Mouse (Mus musculus) heart, postnatal 4 days (tissue): ENCODE data around the gene Lypd3. TPM values are rescaled to one million over a fixed set of nuclear protein-coding genes. Genes with fewer than 3 reads are reported as not detected.
"Not testable (repeated sequence)": the region's sequence is repeated elsewhere in the genome, so short reads cannot be mapped to it uniquely, and the experiment has no call there.

Experiments used
- DNase-seq: peaks from one replicate; pipeline ENCODE4 v3.0.0; 2021
- total RNA-seq, 2 experiments: library from RNA; stranded (reverse); gene quantifications; 2 replicates each; pipeline ENCODE4 v1.2.3; 2021

Gene Lypd3
- total RNA-seq, 2 experiments from 2014 or later, result not detected

- no peak for DNase-seq
These were observed 28.6 kb downstream of the Lypd3 start for GRCm38 (mm10) chr7:24664959-24665358.

- no peak for DNase-seq
These were observed 35.6 kb downstream of the Lypd3 start for GRCm38 (mm10) chr7:24671944-24672439.

- DNase-seq, result no peak
These were observed 40.2 kb downstream of the Lypd3 start, which contains the start of gene Tex101 for GRCm38 (mm10) chr7:24676575-24676974. Tex101 (minus strand) TSS chr7:24676675.

- not testable (repeated sequence) for DNase-seq
These were observed 47.8 kb downstream of the Lypd3 start for GRCm38 (mm10) chr7:24684121-24684520.

GRCm38 (mm10) chr7:24687519-24687918, 51.2 kb downstream of the Lypd3 start:
- DNase-seq, result not testable (repeated sequence)

Other genes with a start within 250 kb of the Lypd3 start
- 10 to 100 TPM; 15.0 to 15.5 TPM for gene Smg9, start 236.9 kb upstream of the Lypd3 start, total RNA-seq
- not detected for gene Irgc1, start 184.3 kb upstream of the Lypd3 start, total RNA-seq
- 10 to 100 TPM in 1 of 2 experiments, 1 to 10 TPM in 1; 6.4 to 10.4 TPM for gene Plaur, start 174.1 kb upstream of the Lypd3 start, total RNA-seq
- gene Cadm4, start 154.5 kb upstream of the Lypd3 start, total RNA-seq, result 10 to 100 TPM; 11.9 to 12.5 TPM
- gene Zfp428, start 129.5 kb upstream of the Lypd3 start, total RNA-seq, result 10 to 100 TPM; 17.3 to 18.5 TPM
- not detected for gene AC161166.1, start 124.1 kb upstream of the Lypd3 start, total RNA-seq
- 10 to 100 TPM; 16.7 to 17.2 TPM for gene Irgq, start 105.9 kb upstream of the Lypd3 start, total RNA-seq
- gene Pinlyp, start 90.4 kb upstream of the Lypd3 start, total RNA-seq, result not detected
- gene Xrcc1, start 90.3 kb upstream of the Lypd3 start, total RNA-seq, result 10 to 100 TPM; 42.0 to 43.9 TPM
- gene Ethe1, start 49.0 kb upstream of the Lypd3 start, total RNA-seq, result 10 to 100 TPM; 15.9 to 16.9 TPM
- gene Zfp575, start 48.9 kb upstream of the Lypd3 start, total RNA-seq, result under 1 TPM; 0.27 to 0.33 TPM
- under 1 TPM; 0.57 to 0.61 TPM for gene Phldb3, start 25.8 kb upstream of the Lypd3 start, total RNA-seq
- gene Tex101, start 40.1 kb downstream of the Lypd3 start, total RNA-seq, result not detected
- gene BC049730, start 72.7 kb downstream of the Lypd3 start, total RNA-seq, result not detected
- not detected for gene Gm4763, start 90.4 kb downstream of the Lypd3 start, total RNA-seq
- under 1 TPM; 0.10 to 0.18 TPM for gene Cd177, start 123.8 kb downstream of the Lypd3 start, total RNA-seq
- under 1 TPM in 1 of 2 experiments, not detected in 1; 0.25 TPM for gene Ceacam10, start 140.7 kb downstream of the Lypd3 start, total RNA-seq
- gene Gm9844, start 225.7 kb downstream of the Lypd3 start, total RNA-seq, result 1 to 10 TPM in 1 of 2 experiments, not detected in 1; 2.5 TPM
- not detected for gene Lypd4, start 233.4 kb downstream of the Lypd3 start, total RNA-seq
- not detected for gene Dmrtc2, start 233.5 kb downstream of the Lypd3 start, total RNA-seq
- 100 to 1,000 TPM; 902 to 929 TPM for gene Rps19, start 247.8 kb downstream of the Lypd3 start, total RNA-seq